Mouse (Mus musculus) MEL (cell line): Measurements from ENCODE around the gene Sgca.
A peak's percentile ranks its signal among the peaks of the same experiment; 100 is the strongest.

ENCODE experiments used
- CTCF ChIP-seq, 3 experiments: IDR thresholded peaks in 2 of 3; conservative IDR thresholded peaks in 1 of 3; 2 replicates each; pipeline ENCODE4 v1.5.1; 2011 to 2012; ENCODE audit warnings: low read length in 3 of 3, low read depth in 2 of 3, mild to moderate bottlenecking in 2 of 3, improper control_type of control experiment in 1 of 3, inconsistent platforms in 1 of 3, mixed read lengths in 1 of 3, moderate library complexity in 1 of 3; ENCODE audit not compliant: control insufficient read depth in 1 of 3, insufficient read depth in 1 of 3, poor library complexity in 1 of 3, severe bottlenecking in 1 of 3
- E2F4 ChIP-seq: IDR thresholded peaks from 2 replicates; pipeline ENCODE4 v1.6.1; 2011; ENCODE audit warnings: low read depth, low read length, improper control_type of control experiment, borderline replicate concordance
- GATA1 ChIP-seq: IDR thresholded peaks from 2 replicates; pipeline ENCODE4 v1.6.1; 2011; ENCODE audit warnings: low read depth, low read length, improper control_type of control experiment
- MAX ChIP-seq: IDR thresholded peaks from 2 replicates; pipeline ENCODE4 v1.6.1; 2011; ENCODE audit warnings: low read length, improper control_type of control experiment
- POLR2A ChIP-seq, 2 experiments: IDR thresholded peaks; 2 replicates each; pipeline ENCODE4 v1.6.1; 2011 to 2012; ENCODE audit warnings: low read length in 2 of 2, mild to moderate bottlenecking in 2 of 2, control low read depth in 1 of 2, improper control_type of control experiment in 1 of 2, low read depth in 1 of 2, moderate library complexity in 1 of 2; ENCODE audit not compliant: control insufficient read depth in 1 of 2, insufficient read depth in 1 of 2, poor library complexity in 1 of 2

DNA sequence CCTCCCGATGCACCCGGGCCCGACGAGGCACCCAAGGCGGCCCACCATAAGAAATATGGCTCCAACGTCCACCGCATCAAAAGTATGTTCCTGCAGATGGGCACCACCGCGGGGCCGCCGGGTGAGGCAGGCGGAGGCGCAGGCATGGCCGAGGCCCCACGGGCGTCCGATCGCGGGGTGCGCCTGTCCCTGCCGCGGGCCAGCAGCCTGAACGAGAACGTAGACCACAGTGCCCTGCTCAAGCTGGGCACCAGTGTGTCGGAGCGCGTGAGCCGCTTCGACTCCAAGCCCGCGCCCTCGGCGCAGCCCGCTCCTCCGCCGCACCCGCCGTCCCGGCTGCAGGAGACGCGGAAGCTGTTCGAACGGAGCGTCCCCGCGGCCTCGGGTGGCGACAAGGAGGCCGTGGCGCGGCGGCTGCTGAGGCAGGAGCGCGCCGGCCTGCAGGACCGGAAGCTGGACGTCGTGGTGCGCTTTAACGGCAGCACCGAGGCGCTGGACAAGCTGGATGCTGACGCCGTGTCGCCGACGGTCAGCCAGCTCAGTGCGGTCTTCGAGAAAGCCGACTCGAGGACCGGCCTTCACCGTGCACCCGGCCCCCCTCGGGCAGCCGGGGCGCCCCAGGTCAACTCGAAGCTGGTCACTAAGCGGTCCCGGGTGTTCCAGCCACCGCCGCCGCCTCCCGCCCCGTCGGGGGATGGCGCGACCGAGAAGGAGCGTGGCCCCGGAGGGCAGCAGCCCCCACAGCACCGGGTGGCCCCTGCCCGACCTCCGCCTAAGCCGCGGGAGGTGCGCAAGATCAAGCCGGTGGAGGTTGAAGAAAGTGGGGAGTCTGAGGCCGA, 15.7 kb upstream of the Sgca start:
- TF ChIP-seq E2F4 (no peak), MAX (no peak), CTCF (IDR thresholded peaks at IDR 0.05 in 2 of 3, conservative IDR thresholded peaks at IDR 0.05 in 1 of 3; ENCODE audit: control insufficient read depth in 1 of 3, insufficient read depth in 1 of 3, low read depth in 2 of 3, low read length in 3 of 3, poor library complexity in 1 of 3, severe bottlenecking in 1 of 3) (no peak), GATA1 (no peak), POLR2A (IDR thresholded peaks at IDR 0.05; ENCODE audit: control insufficient read depth in 1 of 2, insufficient read depth in 1 of 2, low read depth in 1 of 2, low read length in 2 of 2, poor library complexity in 1 of 2) (0 out of 4 replicates have a peak, but pooled peaks of 1 of the 2 experiments have one; percentile 16)
